Mouse (Mus musculus): ENCODE data around the gene Rrp1. TPM values are rescaled to one million over a fixed set of nuclear protein-coding genes. Genes with fewer than 3 reads are reported as not detected.

Rrp1 gene
- polyA plus RNA-seq, 1 experiment from 2014 or later = 277 TPM

DNA sequence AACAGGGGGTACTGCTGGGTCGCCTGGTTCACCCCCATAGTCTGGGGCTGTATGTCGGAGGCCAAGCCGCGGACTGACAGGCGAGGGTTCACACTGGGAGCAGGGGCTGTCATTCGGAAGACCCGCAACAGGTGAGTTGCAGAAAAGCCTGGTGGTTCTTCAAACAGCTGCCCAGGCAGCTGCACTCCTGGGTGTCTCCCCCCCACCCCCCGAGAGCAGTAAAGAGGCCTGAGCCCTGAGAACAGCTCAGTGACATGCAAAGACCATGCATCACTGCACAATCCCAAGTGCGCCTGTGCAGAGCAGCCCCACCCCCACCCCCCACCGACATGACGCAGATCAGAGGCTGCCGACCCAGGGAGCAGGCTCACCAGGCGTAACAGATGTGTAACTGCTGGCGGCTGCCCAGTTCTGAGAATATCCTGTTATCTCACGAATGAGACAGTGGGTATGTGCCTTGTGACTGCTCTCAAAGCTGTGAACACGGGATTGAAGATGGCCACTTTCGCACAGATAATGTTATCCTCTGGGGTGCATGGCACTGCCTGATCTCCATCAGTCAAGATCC, 13.7 kb downstream of the Rrp1 start:
- H3K4me2 ChIP-seq = no peak overlapping the region
- 42% methylated on average over 17 of the region's 17 CpGs for WGBS
- ATAC-seq (replicated peaks; ENCODE audit: low FRiP score) (peak; percentile 83), DNase-seq (ENCODE audit: low spot score) (no peak)
- no peak overlapping the region for H3K4me3 ChIP-seq (ENCODE audit: low read depth, low read length)
- H3K9ac ChIP-seq (ENCODE audit: low read depth, low read length) = no peak overlapping the region
- no peaks in the 10 kb centered on the region for H3K27me3 ChIP-seq (replicated peaks; ENCODE audit: control insufficient read depth, insufficient read depth, low read length)
- no peaks in the 10 kb centered on the region for H3K9me3 ChIP-seq (ENCODE audit: control insufficient read depth, low read length)
- H3K36me3 ChIP-seq (ENCODE audit: control insufficient read depth, insufficient read depth, low read length) = peaks cover 44% of the 10 kb centered on the region
- H3K4me1 ChIP-seq (replicated peaks; ENCODE audit: control insufficient read depth, insufficient read depth, low read length) = peaks cover 23% of the 10 kb centered on the region
- H3K27ac ChIP-seq (ENCODE audit: low read depth, low read length) = peak overlapping the region; percentile 56; the same call in 1 of the 2 replicates

DNA sequence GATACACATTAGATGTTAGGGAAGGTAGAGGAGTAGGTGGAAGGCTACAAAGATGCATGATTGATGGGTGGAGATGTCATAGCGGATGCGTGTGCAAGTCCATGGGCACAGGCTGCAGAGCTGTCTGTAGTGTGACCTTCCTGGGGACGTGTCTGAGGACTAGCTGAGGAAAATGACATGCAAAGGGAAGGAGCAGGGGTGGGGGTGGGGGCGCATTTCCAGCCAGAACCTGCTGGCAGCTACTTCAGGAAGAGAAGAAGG, 16.3 kb downstream of the Rrp1 start:
- H3K36me3 ChIP-seq (ENCODE audit: control insufficient read depth, insufficient read depth, low read length) = peaks cover 20% of the 10 kb centered on the region
- H3K27me3 ChIP-seq (replicated peaks; ENCODE audit: control insufficient read depth, insufficient read depth, low read length) = peaks cover 7% of the 10 kb centered on the region; the same call in 1 of the 2 replicates
- peaks cover 25% of the 10 kb centered on the region for H3K4me1 ChIP-seq (replicated peaks; ENCODE audit: control insufficient read depth, insufficient read depth, low read length)
- ATAC-seq (replicated peaks; ENCODE audit: low FRiP score) (no peak), DNase-seq (ENCODE audit: low spot score) (no peak)
- no peak overlapping the region for H3K27ac ChIP-seq (ENCODE audit: low read depth, low read length)
- H3K4me2 ChIP-seq = no peak overlapping the region
- no peak overlapping the region for H3K9ac ChIP-seq (ENCODE audit: low read depth, low read length)
- H3K9me3 ChIP-seq (ENCODE audit: control insufficient read depth, low read length) = no peaks in the 10 kb centered on the region
- 60% methylated on average over 4 of the region's 4 CpGs for WGBS
- H3K4me3 ChIP-seq (ENCODE audit: low read depth, low read length) = no peak overlapping the region

DNA sequence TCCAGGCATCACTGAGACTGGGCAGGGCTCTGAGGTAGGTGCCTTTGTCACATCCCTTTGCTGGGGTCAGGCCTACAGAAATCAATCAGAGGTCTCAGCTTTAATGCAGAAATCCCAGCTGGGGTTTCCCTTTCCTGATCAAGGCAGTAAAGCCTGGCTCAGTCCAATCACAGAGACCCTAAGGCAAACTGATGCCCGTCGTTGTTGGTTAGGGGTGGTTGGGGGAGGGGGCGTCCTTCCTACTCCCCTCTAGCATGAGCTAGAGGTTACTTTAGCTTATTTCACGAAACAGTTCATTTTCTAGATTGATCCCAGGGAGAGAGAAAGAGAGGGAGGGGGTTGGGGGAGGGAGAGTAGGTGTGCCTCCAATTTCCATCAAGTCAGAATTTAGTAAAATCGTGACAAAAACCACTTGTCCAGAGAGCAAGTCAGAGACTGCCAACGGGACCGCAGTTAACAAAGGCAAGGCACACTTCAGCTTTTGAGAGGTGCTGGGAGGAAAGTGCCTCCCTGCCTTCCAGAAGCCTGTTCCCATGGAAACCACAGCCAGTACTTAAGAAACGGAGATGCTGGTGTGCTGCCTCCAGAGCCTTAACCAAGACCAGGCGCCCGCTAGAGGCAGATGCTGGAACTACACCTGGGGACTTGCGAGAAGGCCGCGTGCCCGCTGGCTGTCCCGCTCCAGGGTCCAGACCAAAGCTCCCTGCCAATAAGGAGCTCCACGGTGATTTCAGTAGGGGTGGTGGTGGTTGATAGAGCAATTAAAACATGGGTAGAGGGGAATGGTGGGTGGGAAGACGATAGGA, 16.8 kb downstream of the Rrp1 start:
- DNase-seq (ENCODE audit: low spot score) (peak; percentile 89), ATAC-seq (replicated peaks; ENCODE audit: low FRiP score) (no peak)
- H3K9ac ChIP-seq (ENCODE audit: low read depth, low read length) = no peak overlapping the region
- WGBS = 14% methylated on average over 17 of the region's 17 CpGs
- no peak overlapping the region for H3K4me3 ChIP-seq (ENCODE audit: low read depth, low read length)
- peaks cover 23% of the 10 kb centered on the region for H3K4me1 ChIP-seq (replicated peaks; ENCODE audit: control insufficient read depth, insufficient read depth, low read length)
- H3K9me3 ChIP-seq (ENCODE audit: control insufficient read depth, low read length) = no peaks in the 10 kb centered on the region
- no peak overlapping the region for H3K27ac ChIP-seq (ENCODE audit: low read depth, low read length)
- H3K4me2 ChIP-seq = no peak overlapping the region
- peaks cover 15% of the 10 kb centered on the region for H3K36me3 ChIP-seq (ENCODE audit: control insufficient read depth, insufficient read depth, low read length)
- H3K27me3 ChIP-seq (replicated peaks; ENCODE audit: control insufficient read depth, insufficient read depth, low read length) = peaks cover 12% of the 10 kb centered on the region

DNA sequence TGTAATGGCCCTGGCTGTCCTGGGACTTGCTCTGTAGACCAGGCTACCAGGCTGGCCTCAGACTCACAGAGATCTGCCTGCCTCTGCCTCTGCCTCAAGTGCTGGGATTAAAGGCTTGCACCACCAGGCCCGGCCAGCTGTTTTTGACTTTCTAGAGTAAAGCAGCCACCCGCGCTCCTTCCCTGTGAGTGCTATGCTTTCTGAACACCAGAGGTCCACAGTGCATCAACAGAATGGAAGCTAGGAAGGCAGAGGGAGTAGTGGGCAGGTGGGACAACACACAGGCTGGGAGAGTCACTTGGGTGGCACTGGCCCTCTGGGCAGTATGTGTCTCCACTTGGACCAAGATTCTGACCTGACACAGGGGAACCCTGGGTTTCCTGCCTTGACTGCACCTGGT, 17.5 kb downstream of the Rrp1 start:
- Histone ChIP-seq H3K27ac (ENCODE audit: low read depth, low read length) (no peak overlapping the region), H3K4me3 (ENCODE audit: low read depth, low read length) (no peak overlapping the region), H3K36me3 (ENCODE audit: control insufficient read depth, insufficient read depth, low read length) (peaks cover 8% of the 10 kb centered on the region), H3K9me3 (ENCODE audit: control insufficient read depth, low read length) (no peaks in the 10 kb centered on the region), H3K4me2 (no peak overlapping the region), H3K27me3 (replicated peaks; ENCODE audit: control insufficient read depth, insufficient read depth, low read length) (peaks cover 18% of the 10 kb centered on the region), H3K9ac (ENCODE audit: low read depth, low read length) (no peak overlapping the region), H3K4me1 (replicated peaks; ENCODE audit: control insufficient read depth, insufficient read depth, low read length) (peaks cover 17% of the 10 kb centered on the region)
- WGBS = 78% methylated on average over 3 of the region's 3 CpGs
- no peak for DNase-seq (ENCODE audit: low spot score)
- no peak for ATAC-seq (replicated peaks; ENCODE audit: low FRiP score)

DNA sequence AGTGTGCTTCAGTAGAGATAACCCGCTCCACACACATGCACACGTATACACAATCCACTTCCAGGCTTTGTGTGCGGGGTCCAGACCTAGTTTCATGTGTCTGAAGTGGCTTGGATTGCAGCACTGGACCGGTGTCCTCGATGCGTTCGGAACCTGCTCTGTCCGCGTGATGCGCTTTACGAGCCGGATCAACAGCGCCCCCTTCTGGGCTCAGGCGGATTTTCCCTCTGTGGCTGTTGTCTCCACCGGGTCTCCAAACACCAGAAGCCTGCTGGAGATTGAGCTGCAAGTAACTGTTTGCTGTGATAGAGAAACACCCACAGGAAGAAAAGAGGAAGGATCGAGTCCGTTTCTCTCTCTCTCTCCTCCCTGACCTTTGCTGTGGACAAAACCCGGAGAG, 20.8 kb downstream of the Rrp1 start:
- H3K4me3 ChIP-seq (ENCODE audit: low read depth, low read length) = no peak overlapping the region
- H3K36me3 ChIP-seq (ENCODE audit: control insufficient read depth, insufficient read depth, low read length) = no peaks in the 10 kb centered on the region
- no peak overlapping the region for H3K27ac ChIP-seq (ENCODE audit: low read depth, low read length)
- peak overlapping the region; percentile 32; the same call in 1 of the 2 replicates for H3K9ac ChIP-seq (ENCODE audit: low read depth, low read length)
- no peaks in the 10 kb centered on the region for H3K9me3 ChIP-seq (ENCODE audit: control insufficient read depth, low read length)
- 0 out of 2 replicates have a peak, but pooled peaks cover 2% of the 10 kb centered on the region for H3K4me1 ChIP-seq (replicated peaks; ENCODE audit: control insufficient read depth, insufficient read depth, low read length)
- DNase-seq (ENCODE audit: low spot score) = peak; percentile 75
- H3K27me3 ChIP-seq (replicated peaks; ENCODE audit: control insufficient read depth, insufficient read depth, low read length) = peaks cover 29% of the 10 kb centered on the region
- 2% methylated on average over 18 of the region's 18 CpGs for WGBS
- H3K4me2 ChIP-seq = peak overlapping the region; percentile 36; the same call in 1 of the 2 replicates
- ATAC-seq (replicated peaks; ENCODE audit: low FRiP score) = peak; percentile 66

DNA sequence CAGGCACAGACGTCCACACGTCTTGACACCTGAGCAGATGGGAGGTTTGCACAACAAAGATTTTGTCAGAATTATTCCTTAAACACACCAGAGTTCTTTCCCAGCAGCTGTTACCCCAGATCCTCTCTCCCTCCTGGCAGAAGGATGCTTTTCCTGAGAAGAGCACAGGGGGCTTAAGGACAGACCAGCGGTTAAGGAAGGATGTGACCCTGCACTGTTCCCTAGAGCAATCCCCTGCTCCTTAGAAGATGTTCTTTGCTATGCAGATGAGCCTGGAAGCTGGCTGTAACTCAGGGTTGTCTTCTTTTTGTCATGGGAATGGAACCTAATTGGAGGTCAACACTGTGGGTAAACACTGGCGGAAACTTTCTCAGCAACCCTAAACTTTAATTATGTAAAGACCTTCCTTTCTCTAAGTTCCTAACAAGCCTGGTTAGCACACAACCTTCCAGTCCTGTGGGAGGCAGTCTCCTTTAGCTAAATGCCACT, 21.8 kb downstream of the Rrp1 start:
- H3K9ac ChIP-seq (ENCODE audit: low read depth, low read length) = no peak overlapping the region

DNA sequence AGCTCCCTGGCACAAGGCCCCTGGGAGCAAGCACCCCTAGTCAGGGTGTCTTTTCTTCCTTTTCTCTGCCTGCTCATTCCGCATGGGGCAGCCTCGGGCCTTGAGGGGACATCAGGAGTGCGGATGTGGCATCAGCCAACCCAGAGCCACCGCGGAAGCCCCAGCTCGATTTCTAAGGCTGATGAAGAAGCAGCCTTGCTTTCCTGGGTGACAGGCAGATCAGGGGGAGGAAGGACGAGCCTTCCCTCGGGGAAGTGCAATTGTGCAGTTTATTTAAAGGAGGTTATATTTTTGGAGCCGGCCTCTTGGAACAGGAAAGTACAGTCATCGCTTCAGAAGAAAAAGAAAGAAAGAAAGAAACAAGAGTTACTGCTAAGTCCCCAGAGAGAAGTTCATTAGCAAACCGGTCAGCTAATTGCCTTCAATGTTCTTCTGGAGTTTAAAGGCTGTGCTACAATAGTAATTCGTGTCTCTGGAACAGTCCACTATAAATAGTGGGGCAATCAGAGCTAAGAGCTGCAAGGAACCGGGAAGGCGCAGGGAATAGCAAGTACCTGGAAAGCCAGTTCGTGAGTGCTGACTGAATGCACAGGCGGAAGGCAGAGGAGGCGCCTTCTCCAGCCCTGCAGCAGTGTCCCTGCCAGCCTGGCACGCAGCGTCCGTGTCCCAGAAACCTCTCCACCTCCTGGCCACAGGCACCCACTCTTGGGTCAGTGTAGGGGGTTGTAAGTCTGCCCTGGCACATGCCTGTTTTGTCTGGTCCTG, 24.4 kb downstream of the Rrp1 start:
- Histone ChIP-seq H3K4me2 (no peak overlapping the region), H3K36me3 (ENCODE audit: control insufficient read depth, insufficient read depth, low read length) (no peaks in the 10 kb centered on the region), H3K27ac (ENCODE audit: low read depth, low read length) (no peak overlapping the region), H3K4me1 (replicated peaks; ENCODE audit: control insufficient read depth, insufficient read depth, low read length) (0 out of 2 replicates have a peak, but pooled peaks cover 2% of the 10 kb centered on the region), H3K9ac (ENCODE audit: low read depth, low read length) (no peak overlapping the region), H3K27me3 (replicated peaks; ENCODE audit: control insufficient read depth, insufficient read depth, low read length) (peaks cover 29% of the 10 kb centered on the region), H3K9me3 (ENCODE audit: control insufficient read depth, low read length) (no peaks in the 10 kb centered on the region), H3K4me3 (ENCODE audit: low read depth, low read length) (no peak overlapping the region)
- no peak for ATAC-seq (replicated peaks; ENCODE audit: low FRiP score)
- no peak for DNase-seq (ENCODE audit: low spot score)
- 66% methylated on average over 20 of the region's 20 CpGs for WGBS

More for the DNA sequence above, 21.8 kb downstream of the Rrp1 start:
- WGBS = 27% methylated on average over 4 of the region's 4 CpGs
- Histone ChIP-seq H3K4me1 (replicated peaks; ENCODE audit: control insufficient read depth, insufficient read depth, low read length) (0 out of 2 replicates have a peak, but pooled peaks cover 2% of the 10 kb centered on the region), H3K36me3 (ENCODE audit: control insufficient read depth, insufficient read depth, low read length) (no peaks in the 10 kb centered on the region), H3K4me2 (no peak overlapping the region), H3K27me3 (replicated peaks; ENCODE audit: control insufficient read depth, insufficient read depth, low read length) (peaks cover 29% of the 10 kb centered on the region), H3K4me3 (ENCODE audit: low read depth, low read length) (no peak overlapping the region), H3K27ac (ENCODE audit: low read depth, low read length) (no peak overlapping the region), H3K9me3 (ENCODE audit: control insufficient read depth, low read length) (no peaks in the 10 kb centered on the region)
- ATAC-seq (replicated peaks; ENCODE audit: low FRiP score) = no peak
- DNase-seq (ENCODE audit: low spot score) = no peak

DNA sequence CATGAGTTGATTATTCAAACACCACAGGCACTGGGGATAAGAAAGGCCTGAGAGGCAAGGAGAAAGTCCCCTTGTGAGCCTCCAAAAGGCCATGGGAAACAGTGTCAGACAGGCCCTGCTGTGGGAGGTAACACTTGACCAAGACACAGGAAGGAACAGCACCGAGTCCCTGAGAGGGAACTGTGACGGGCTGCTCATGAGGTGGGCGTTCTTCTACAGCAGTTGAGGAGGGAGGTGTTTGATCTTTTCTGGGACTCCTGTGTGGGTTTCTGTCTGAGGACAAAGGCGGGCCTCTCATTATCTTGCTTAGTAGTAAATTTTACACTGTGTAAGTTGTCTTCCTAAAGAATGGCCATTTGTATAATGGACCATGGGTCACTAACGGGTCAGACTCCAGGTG, 27.3 kb downstream of the Rrp1 start:
- H3K9ac ChIP-seq (ENCODE audit: low read depth, low read length) = no peak overlapping the region
- no peaks in the 10 kb centered on the region for H3K9me3 ChIP-seq (ENCODE audit: control insufficient read depth, low read length)
- no peaks in the 10 kb centered on the region for H3K36me3 ChIP-seq (ENCODE audit: control insufficient read depth, insufficient read depth, low read length)
- DNase-seq (ENCODE audit: low spot score) (no peak), ATAC-seq (replicated peaks; ENCODE audit: low FRiP score) (no peak)
- 68% methylated on average over 5 of the region's 5 CpGs for WGBS
- H3K27me3 ChIP-seq (replicated peaks; ENCODE audit: control insufficient read depth, insufficient read depth, low read length) = peaks cover 12% of the 10 kb centered on the region
- no peak overlapping the region for H3K4me2 ChIP-seq
- no peaks in the 10 kb centered on the region for H3K4me1 ChIP-seq (replicated peaks; ENCODE audit: control insufficient read depth, insufficient read depth, low read length)
- no peak overlapping the region for H3K4me3 ChIP-seq (ENCODE audit: low read depth, low read length)
- no peak overlapping the region for H3K27ac ChIP-seq (ENCODE audit: low read depth, low read length)
